Mouse (Mus musculus) spleen, embryonic (tissue): ENCODE measurements around the gene 6030458C11Rik.

ENCODE experiments used
- CTCF ChIA-PET: fragments of 350-600 bp; sonication (Branson Sonifier 250); formaldehyde crosslinking; loops from one replicate; lab custom pipeline; 2022; lab: Charles Lee

6030458C11Rik gene

DNA sequence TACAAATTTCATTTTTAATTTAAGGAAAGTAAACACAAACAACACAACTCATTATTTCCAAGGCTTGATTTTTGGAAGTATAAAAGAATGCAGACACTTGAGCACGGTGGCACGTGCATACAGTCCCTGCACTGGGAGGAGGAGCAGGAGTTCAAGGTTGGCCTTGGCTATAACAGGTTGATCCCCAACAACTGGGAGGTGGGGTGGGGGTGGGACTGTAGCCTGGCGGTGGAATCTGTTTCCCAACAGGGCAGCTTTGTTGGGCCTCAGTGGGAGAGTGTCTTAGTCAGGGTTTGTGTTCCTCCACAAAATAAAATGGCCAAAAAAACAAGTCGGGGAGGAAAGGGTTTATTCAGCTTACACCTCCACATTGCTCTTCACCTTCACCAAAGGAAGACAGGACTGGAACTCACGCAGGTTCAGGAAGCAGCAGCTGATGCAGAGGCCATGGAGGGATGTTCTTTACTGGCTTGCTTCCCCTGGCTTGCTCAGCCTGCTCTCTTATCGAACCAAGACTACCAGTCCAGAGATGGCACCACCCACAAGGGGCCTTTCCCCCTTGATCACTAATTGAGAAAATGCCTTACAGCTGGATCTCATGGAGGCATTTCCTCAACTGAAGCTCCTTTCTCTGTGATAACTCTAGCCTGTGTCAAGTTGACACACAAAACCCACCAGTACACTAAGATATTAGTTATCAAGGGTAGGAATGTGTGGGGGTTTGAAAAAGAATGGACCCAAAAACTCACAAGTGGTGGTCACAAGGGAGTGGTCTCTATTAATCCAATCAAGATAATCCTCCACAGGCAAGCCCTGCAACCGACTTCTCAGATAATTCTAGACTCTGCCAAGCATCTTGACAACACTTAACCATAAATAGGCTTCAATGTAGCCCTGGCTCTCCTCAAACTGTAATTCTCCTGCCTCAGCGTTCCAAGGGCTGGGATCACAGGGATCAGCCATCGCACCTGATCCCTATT is 1.7 kb downstream of the 6030458C11Rik start:
- CTCF ChIA-PET: interaction anchor here (0.7 kb wide), 1 partner anchor 42 kb away, joined by 7 read pairs; no protein-coding TSS in a partner anchor

DNA sequence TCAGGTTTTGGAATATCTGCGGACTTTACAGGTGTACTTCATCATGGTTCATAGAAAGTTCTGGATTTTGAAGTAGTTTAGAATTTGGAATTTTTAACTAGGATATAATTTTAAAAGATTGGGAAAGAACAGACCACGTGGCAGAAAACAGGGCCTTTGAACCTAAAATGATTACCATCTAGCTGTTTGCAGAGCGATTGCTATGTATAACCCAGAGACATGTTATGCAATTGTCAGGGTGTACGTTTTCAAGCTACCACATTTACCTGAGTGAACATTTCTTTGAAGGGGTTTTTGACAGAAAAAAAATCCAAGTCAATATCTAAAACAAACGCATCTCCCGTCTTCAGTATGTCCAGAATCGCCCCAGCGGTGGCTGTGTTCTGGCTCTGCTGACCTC is 6.9 kb downstream of the 6030458C11Rik start:
- CTCF ChIA-PET: no interaction called here

DNA sequence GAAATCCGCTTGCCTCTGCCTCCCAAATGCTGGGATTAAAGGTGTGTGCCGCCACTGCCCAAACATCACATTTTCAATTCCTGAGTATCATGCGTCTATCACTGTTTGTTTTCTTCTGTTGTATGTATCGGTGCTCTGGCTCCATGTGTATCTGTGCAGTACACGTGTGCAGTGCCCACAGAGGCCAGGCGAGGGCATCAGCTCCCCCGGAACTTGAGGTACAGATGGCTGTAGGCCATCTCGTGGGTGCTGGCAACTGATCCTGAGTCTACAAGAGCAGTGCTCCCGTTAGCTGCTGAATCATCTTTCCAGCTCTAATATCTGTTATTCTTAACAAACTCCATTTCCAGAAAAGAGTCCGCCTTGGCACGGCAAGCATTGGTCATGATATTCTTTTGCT is 11.8 kb downstream of the 6030458C11Rik start:
- CTCF ChIA-PET: no interaction called here

DNA sequence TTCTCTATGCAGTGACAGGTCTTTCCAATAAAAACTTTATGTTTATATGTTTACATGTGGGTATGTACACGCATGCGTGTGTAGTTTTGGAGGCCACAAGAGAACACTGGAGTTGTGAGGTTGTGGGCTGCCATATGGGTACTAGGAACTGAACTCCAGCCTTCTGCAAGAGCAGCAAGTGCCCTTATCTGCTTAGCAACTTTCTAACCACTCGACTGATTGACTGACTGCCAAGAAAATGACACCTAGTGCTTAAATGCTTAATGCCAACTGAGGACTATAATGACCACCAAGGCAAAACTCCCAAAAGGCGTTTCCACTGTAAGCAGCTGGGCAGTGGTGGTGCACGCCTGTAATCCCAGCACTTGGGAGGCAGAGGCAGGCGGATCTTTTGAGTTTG is 15.1 kb downstream of the 6030458C11Rik start:
- CTCF ChIA-PET: no interaction called here

DNA sequence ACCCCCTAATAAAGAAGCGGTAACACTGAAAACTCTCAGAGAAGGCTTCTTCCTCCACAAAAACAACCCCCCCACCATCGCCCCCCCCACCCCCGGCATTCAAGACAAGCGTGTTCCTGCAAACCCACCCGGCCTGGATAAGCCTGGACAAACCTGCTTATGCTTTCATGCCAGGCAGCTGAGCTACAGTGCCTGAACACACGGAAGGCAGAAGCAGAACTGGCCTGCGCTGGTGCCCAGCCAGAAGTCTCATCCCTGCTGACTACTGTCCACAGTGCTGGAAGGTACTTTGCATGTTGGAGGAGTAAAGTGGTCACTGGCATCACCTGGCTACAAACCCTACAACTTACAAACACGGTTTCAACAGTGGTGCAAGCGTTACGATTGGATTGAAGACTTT is 17.4 kb downstream of the 6030458C11Rik start:
- CTCF ChIA-PET: interaction anchor here (0.6 kb wide), 1 partner anchor 215 kb away, joined by 10 read pairs; no protein-coding TSS in a partner anchor

DNA sequence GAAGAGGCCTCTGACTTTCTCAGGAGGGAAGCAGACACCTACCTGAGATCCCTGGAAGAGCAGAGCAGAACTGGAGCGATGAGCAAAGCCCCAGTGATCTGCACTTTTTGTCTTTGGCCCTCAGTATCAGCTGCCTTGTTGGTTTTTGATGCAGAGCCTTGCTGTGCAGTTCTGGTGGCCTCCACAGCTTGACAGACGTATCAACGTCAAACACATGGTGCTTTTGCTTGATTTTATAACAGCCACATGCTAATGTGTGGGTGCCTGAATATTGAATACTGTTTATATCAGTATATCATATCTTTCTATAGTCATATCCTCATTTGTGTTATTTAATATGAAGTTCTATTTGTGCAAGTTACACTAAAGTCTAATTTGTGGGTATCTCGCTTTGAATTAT is 19.4 kb downstream of the 6030458C11Rik start:
- CTCF ChIA-PET: no interaction called here

DNA sequence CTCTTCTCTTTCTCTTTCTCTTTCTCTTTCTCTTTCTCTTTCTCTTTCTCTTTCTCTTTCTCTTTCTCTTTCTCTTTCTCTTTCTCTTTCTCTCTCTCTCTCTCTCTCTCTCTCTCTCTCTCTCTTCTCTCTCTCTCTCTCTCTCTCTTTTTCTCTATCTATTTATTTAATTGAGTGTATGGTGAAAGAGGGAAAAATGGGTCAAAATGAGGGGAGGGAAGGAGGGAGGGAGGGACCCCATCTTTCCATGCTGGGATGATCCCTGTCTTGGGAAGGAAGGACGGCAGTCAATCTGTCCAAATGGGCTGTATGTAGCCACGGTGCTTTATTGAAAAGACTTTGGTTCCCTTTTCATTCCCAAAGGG is 23.3 kb downstream of the 6030458C11Rik start:
- CTCF ChIA-PET: interaction anchor here (0.6 kb wide), 1 partner anchor 1033 kb away, joined by 12 read pairs; no protein-coding TSS in a partner anchor

DNA sequence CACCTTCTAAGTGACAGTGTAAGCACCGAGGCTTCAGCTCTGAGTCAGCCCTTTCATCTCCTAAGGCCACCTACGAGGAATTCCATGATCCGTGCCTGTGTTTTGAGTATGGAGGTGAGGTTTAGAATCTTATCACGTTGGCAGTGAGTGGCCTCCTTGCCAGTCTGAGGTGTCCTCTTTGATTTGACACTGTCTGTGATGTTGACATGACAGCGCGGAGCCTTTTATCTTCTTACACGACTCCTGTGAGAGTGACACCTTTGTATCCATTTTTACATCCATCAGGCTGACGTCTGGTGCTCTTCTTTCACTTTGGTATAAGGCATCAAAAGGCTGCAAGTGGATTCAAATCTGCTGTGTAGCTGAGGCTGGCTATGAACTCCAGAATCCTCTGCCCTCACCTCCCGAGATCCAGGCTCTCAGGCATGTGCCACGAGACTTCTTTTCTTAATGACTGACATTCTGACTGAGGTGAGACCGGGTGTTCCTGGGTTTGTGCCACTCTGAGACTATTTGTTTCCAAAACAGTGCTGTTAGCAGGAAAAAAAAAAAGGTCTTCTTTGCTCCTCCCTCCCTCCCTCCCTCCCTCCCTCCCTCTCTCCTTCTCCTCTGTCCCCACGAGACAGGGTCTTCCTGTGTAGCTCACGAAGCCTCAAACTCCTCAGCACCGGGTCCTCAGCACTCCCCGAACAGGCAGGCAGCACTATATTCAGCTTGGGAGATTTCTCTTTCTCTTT is 23.9 kb downstream of the 6030458C11Rik start:
- CTCF ChIA-PET: interaction anchor here (0.6 kb wide), 1 partner anchor 1032 kb away, joined by 12 read pairs; no protein-coding TSS in a partner anchor

DNA sequence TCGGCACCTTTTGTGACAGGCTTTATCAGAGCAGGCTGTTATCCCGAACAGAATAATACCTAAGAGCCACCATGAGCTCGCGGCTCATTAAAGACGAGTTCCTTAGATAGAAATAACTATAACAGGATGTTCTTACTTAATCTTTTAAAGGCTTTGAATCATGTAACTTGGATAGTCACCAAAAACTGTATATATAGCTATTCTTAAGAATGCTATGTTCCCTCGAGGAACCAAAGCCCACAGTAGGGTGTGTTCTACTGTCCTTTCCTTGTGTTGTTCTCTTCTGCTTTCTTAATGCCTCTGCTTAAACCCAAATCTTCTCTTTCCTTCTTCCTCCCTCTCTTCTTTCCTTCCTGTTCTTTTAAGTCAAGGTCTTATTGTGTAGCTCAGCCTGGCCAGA is 26.4 kb downstream of the 6030458C11Rik start:
- CTCF ChIA-PET: interaction anchor here (0.6 kb wide), 1 partner anchor 471 kb away, joined by 3 read pairs; no protein-coding TSS in a partner anchor

DNA sequence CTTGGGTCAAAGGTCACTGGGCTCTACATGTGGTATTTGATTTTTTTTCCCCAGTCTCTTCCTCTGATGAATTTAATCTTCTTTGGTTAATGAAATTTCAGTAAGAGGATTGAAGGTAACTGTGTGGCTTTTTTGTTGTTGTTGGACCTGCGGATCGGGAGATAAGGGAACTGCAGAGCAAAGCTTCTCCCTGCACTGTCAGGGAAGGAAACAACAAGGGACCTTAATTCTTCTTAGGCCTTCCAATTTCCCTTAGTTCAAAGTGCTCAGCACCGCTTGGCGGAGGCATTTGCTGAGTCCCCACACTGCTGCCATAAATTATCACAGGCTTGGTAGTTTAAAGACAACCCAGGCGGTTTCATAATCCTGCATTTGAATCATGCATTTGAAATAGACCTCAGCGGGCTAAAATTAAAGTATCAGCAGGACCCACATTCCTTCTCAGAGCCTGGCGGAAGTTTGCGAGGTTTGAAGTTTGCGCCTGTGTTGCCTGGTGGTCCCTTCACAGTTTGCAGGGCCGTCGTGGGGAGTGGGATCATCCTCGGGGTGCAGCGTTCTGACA is 28.5 kb downstream of the 6030458C11Rik start:
- CTCF ChIA-PET: no interaction called here

DNA sequence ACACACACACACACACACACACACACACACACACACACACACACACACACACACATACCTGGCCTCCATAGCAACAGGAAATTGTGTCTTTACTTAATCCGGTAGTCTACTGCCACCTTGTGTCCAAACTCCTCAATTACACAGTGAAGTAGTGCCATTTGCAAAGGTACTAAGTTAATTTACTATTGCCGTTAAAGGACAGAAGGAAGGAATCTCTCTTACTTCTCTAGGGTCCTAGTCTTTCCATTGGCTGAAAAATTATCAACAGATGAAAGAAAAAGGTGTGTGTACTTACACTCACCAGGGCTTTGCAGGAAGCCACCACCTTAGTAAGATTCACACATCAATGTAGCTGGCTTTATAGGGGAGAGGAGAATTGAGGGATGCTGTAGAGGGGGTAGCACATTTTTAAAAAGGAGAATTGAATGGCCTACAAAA is 29.0 kb downstream of the 6030458C11Rik start:
- CTCF ChIA-PET: no interaction called here

DNA sequence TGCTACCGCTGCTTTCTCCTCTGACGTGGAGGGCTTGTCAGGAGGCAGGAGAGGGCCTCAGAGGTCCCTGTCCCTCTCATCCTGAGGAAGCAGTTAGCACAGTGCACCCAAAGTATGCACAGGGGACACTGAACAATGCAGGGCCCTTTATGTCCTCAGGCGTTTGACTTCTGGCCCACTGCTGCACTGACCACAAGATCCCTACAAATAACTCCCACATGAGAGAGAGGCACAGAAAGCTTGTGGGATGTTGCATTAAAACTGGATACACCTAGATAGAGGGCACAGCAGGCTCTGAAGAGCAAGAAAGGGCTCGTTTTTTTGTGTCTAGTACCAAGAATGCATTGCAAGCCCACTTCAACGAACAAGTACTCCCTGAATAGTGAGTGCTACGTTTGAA is 30.1 kb downstream of the 6030458C11Rik start:
- CTCF ChIA-PET: interaction anchor here (0.6 kb wide), 1 partner anchor 217 kb away, joined by 9 read pairs; no protein-coding TSS in a partner anchor

DNA sequence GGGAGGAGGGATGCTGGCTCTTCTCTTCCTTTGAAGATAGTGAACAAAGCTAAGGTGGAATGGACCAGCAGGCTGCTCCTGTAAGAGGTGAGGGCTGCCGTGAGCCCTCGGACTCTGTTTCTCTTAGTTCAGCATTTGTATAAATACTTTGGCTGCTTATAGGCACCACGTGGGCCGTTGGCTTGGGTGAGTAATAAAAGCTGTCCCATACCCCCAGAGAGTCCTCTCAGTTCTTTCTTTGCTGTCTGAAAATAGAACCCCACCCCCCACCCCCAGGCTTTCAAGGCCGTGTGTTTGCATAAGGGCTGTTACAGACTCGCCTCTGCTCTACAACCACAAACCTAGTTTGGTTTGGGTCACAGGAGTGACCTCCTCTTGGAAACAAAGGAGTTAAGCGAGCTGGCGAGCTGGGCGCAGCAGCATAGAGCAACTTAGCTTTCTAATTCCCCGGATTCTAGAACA is 35.0 kb downstream of the 6030458C11Rik start:
- CTCF ChIA-PET: no interaction called here

DNA sequence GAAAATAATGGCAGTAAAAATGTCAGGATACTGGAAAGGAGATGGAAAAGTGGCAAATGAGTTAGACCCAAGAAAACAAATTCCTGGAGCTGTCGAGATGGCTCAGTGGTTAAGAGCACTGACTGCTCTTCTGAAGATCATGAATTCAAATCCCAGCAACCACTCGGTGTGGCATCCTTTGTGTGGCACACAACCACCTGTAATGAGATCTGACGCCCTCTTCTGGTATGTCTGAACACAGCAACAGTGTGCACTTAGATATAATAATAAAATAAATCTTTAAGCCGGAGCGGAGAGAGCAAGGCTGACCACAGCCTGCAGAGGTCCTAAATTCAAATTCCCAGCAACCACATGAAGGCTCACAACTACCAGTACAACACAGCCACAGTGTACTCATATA is 35.9 kb downstream of the 6030458C11Rik start:
- CTCF ChIA-PET: no interaction called here

DNA sequence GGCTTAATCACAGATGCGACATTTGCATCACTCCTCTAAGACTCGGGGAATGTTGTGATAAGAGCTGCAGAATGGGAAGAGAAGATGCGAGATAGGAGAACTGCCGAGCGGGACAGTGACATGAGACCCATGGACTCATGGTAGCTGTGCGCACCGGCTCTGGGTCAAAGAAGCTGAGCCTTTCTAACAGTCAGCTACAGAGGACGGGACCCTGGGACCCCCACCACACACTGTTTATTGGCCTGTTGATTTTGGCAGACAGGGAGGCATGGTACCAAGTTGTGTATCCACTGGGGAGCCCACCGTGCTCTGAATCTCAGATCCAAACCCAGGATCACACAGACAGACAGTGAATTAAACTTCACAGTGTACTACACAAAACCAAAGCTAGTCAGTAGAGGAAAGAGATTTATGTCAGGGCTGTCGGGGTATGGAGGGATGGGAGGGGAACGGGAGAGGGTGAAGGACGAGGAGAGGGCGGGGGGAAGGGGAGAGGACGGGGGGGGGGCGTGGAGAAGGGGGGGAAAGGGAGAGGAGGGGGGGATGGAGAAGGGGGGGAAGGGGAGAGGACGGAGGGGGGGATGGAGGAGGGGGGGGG is 42.6 kb downstream of the 6030458C11Rik start:
- CTCF ChIA-PET: no interaction called here

DNA sequence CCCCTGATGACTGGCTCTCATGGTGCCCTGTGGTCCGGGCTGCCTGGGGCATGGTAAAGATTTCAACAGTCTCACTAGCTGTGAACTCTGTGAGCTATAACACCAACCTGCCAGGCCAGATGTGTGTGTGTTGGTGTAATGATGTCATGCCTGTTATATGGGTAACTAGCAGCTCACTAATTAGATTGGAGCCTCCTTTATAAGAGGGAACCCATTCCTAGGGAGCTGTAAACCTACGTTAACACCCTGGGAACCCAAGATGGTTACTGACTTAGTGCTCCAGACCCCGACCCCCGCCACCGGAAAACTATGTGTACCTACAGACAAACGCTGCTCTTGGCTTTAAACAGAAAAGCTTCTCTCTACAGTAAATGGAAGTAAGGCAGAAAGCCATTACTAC is 43.2 kb downstream of the 6030458C11Rik start:
- CTCF ChIA-PET: no interaction called here

DNA sequence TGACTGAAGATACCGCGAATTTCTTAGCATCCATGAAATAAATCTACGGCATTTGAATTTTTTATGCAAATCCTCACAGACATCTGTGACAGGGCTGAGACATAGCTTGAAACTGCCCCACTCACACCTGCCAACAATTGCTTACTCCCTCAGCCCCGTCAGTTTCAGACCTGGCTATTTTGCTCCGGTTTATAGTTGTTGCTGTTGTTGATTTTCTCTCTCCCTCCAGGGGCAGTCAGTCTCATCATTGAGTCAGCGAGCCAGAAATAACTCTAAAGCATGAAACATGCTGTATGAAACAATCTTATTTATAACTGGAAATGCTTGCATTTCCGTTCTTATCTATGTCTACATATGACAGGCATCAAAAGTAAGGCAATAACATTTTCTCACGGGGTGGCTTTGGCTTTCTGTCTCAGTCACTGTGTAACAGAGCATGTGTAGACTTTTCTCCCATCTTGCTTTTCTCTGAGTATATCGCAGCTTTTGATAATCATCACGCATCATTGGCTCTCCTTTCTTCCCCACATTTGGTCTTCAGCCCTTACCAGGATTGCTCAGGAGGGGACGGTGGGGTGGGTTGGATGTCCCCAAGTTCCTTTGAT is 50.2 kb downstream of the 6030458C11Rik start:
- CTCF ChIA-PET: no interaction called here

DNA sequence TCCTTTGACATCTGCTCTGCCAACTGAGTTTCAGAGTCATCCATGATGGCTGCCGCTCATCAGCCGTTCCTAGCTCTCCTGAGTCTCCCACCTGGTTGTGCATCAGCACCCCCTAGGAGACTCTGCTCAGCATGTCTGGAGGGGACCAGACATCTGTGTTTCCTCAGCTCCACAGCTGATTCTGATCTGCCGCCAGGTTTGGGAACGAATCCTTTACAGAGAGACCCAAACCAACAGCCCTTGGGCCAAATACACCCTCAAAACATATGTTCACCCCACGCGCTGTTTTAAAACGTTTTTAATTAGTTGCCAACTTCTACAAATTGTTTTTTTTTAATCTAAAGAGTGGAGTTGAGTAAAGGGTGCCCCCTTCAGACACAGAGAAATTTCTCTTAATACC is 53.5 kb downstream of the 6030458C11Rik start:
- CTCF ChIA-PET: no interaction called here

DNA sequence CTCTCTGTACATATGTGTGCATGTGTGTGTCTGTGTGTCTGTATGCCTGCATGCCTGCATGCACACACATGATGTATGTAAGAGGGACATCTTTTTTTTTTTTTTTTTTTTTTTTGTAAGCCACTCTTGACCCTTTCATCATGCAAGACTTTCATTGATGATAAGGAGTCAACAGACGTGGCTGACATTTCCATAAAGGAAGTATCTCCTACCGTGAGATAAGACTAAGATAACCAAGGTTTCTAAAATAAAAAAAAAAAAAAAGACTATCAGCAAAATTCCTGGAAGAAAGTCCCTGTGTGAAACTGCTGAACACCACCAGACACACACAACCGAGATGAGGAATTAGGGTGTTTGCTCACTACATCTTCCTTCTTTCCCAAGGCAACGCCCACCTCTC is 57.6 kb downstream of the 6030458C11Rik start:
- CTCF ChIA-PET: no interaction called here

DNA sequence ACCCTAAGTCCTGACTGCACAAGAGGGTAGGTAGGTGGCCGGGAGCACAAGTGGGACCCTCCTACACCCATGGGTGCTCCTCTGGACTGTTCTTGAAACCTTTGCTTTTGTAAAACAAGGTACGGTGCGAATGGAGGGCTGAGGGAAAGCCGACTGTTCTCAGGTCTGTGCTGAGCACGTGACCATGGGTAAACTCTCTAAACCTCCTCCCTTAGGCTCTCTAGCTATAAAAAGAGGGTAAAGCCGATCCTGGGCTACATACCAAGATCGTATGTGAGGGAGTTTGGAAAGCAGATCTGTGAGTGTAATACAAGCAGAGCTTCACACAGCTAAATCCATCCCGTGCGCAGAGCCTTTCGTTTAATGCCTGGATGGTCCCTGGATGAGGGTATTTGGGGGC is 61.3 kb downstream of the 6030458C11Rik start:
- CTCF ChIA-PET: no interaction called here
